Mouse (Mus musculus) testis, adult 2 months (tissue): ENCODE measurements around the gene Pecam1. TPM values are rescaled to one million over a fixed set of nuclear protein-coding genes. Genes with fewer than 3 reads are reported as not detected.
"Not testable (repeated sequence)": the region's sequence is repeated elsewhere in the genome, so short reads cannot be mapped to it uniquely, and the experiment has no call there.

ENCODE experiments used
- H3K27ac ChIP-seq: fragments of 200-500 bp; 2 replicates; pipeline ENCODE4 v1.5.1; 2012; ENCODE audit warnings: low read depth, low read length; ENCODE audit not compliant: control insufficient read depth, insufficient read depth
- H3K27me3 ChIP-seq: fragments of 200-500 bp; 2 replicates; pipeline ENCODE4 v1.6.1; 2012; ENCODE audit warnings: mild to moderate bottlenecking, low read length, moderate library complexity; ENCODE audit not compliant: control insufficient read depth, insufficient read depth
- H3K36me3 ChIP-seq: fragments of 200-500 bp; 2 replicates; pipeline ENCODE4 v1.6.1; 2012; ENCODE audit warnings: mild to moderate bottlenecking, low read length; ENCODE audit not compliant: control insufficient read depth, insufficient read depth
- H3K4me1 ChIP-seq: fragments of 200-500 bp; 2 replicates; pipeline ENCODE4 v1.6.1; 2012; ENCODE audit warnings: low read length; ENCODE audit not compliant: control insufficient read depth, insufficient read depth
- H3K4me3 ChIP-seq: fragments of 200-500 bp; 2 replicates; pipeline ENCODE4 v1.5.1; 2012; ENCODE audit warnings: low read depth, mild to moderate bottlenecking, low read length, moderate library complexity, mixed read lengths; ENCODE audit not compliant: control insufficient read depth
- CTCF ChIP-seq: fragments of 200-500 bp; IDR thresholded peaks from 2 replicates; pipeline ENCODE4 v1.5.1; 2012; ENCODE audit warnings: low read depth, mild to moderate bottlenecking, inconsistent platforms, low read length, moderate library complexity; ENCODE audit not compliant: control insufficient read depth, insufficient read depth, insufficient replicate concordance
- POLR2A ChIP-seq: fragments of 200-500 bp; IDR thresholded peaks from 2 replicates; pipeline ENCODE4 v1.6.1; 2012; ENCODE audit warnings: low read depth, mild to moderate bottlenecking, inconsistent platforms, low read length, moderate library complexity; ENCODE audit not compliant: control insufficient read depth
- polyA plus RNA-seq: library from polyadenylated mRNA; depleted of rRNA; stranded (reverse); fragments of >200 nt; gene quantifications from 2 replicates; pipeline ENCODE4 v1.2.3, GENCODE M21; 2012

The Pecam1 gene
- polyA plus RNA-seq, 1 experiment: 1.6 TPM

GRCm38 (mm10) chr11:106623629-106624028 is 126.8 kb downstream of the Pecam1 start:
- Histone ChIP-seq H3K4me3 (no peak overlapping the region), H3K4me1 (peaks cover 3% of the 10 kb centered on the region; the same call in 1 of the 2 replicates), H3K36me3 (no peaks in the 10 kb centered on the region), H3K27me3 (no peaks in the 10 kb centered on the region), H3K27ac (no peak overlapping the region)
- TF ChIP-seq POLR2A (no peak), CTCF (no peak)

DNA sequence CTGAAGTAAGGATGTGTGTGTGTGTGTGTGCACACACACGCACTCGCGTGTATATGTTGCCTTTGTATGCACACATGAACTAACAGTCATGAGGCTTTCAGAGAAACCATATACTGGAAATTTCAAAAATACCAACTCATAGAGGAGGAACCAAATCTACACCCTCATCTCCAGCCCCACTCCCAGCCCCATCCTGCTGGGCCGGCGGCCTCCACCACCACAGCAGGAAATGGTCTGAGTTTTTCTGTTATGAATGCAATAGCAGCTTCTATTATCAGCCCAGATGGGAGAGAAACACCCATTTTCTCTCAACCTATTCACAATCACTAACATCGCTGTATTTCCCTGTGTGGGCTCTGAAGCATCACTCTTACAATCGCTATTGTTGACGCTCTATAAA is 128.4 kb downstream of the Pecam1 start:
- Histone ChIP-seq H3K4me1 (0 out of 2 replicates have a peak, but pooled peaks cover 1% of the 10 kb centered on the region), H3K27me3 (no peaks in the 10 kb centered on the region), H3K36me3 (no peaks in the 10 kb centered on the region), H3K27ac (no peak overlapping the region), H3K4me3 (no peak overlapping the region)
- TF ChIP-seq POLR2A (no peak), CTCF (no peak)

DNA sequence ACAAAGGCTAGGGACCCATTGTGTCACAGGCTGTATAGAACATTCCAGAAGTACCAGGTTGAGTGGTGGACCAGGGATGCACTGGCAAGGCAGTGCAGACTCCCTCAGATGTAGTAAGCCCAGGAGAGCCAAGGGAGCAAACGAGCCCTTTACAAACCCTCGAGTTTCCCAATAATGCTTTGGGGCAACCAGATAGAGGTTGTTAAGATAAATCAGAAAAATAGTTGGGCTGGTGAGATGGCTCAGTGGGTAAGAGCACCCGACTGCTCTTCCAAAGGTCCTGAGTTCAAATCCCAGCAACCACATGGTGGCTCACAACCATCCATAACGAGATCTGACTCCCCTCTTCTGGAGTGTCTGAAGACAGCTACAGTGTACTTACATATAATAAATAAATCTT is 131.7 kb downstream of the Pecam1 start:
- H3K27me3 ChIP-seq, H3K27ac ChIP-seq, H3K4me3 ChIP-seq, H3K4me1 ChIP-seq, H3K36me3 ChIP-seq: not testable (repeated sequence)

DNA sequence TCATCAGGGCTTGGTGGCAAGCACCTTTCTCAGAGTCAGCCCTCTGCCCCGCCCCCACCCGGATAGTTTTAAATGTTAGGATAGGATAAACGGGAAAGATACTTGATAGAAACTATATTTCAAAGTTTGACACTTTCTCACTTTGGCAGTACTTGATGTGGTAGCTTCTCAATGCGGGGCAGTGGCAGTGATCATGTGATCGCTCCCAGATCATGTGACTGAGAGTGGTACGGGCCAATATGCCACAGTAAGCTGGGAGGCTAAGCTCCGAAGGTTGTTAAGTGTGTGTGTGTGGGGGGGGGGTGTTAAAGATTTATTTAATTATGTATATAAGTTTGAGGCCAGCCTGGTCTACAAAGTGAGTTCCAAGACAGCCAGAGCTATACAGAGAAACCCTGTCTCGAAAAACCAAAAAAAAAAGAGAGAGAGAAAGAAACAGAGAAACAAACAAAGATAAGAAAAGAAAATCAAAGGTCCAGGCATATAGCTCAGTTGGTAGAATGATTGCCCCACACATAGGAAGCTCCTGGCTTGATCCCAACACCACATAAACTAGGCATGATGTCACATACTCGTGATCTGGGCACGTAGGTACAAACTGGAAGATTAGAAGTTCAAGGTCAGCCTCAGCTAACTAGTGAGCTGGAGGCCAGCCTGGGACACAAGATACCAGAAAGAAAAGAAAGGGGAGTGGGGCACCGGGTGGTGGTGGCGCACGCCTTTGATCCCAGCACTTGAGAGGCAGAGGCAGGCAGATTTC is 132.4 kb downstream of the Pecam1 start:
- Histone ChIP-seq H3K27ac (no peak overlapping the region), H3K4me3 (no peak overlapping the region), H3K36me3 (no peaks in the 10 kb centered on the region), H3K27me3 (no peaks in the 10 kb centered on the region), H3K4me1 (peaks cover 11% of the 10 kb centered on the region)
- no peak for TF ChIP-seq POLR2A
- no peak for TF ChIP-seq CTCF

GRCm38 (mm10) chr11:106615561-106615960 is 134.9 kb downstream of the Pecam1 start:
- TF ChIP-seq POLR2A (no peak), CTCF (no peak)
- Histone ChIP-seq H3K27ac (no peak overlapping the region), H3K27me3 (no peaks in the 10 kb centered on the region), H3K36me3 (no peaks in the 10 kb centered on the region), H3K4me3 (no peak overlapping the region), H3K4me1 (peaks cover 15% of the 10 kb centered on the region)

GRCm38 (mm10) chr11:106614339-106614645 is 136.1 kb downstream of the Pecam1 start:
- Histone ChIP-seq H3K27ac (no peak overlapping the region), H3K4me3 (no peak overlapping the region), H3K4me1 (peaks cover 15% of the 10 kb centered on the region), H3K27me3 (no peaks in the 10 kb centered on the region), H3K36me3 (no peaks in the 10 kb centered on the region)
- no peak for TF ChIP-seq POLR2A
- no peak for TF ChIP-seq CTCF

GRCm38 (mm10) chr11:106613638-106614338 is 136.6 kb downstream of the Pecam1 start:
- TF ChIP-seq CTCF: 0 out of 2 replicates have a peak, but pooled peaks have one; percentile 8
- no peak for TF ChIP-seq POLR2A
- Histone ChIP-seq H3K36me3 (no peaks in the 10 kb centered on the region), H3K4me1 (peaks cover 15% of the 10 kb centered on the region), H3K27me3 (no peaks in the 10 kb centered on the region), H3K4me3 (0 out of 2 replicates have a peak overlapping the region, but pooled peaks have one; percentile 5), H3K27ac (no peak overlapping the region)
